Mouse (Mus musculus): ENCODE measurements around the gene Slc26a6. TPM values are rescaled to one million over a fixed set of nuclear protein-coding genes. Genes with fewer than 3 reads are reported as not detected.

The Slc26a6 gene
- polyA plus RNA-seq (2015; fragmentation: Nextera tagmentation; extraction: Ambion mirVana) = 12.7 and 13.8 TPM in 2 replicates

DNA sequence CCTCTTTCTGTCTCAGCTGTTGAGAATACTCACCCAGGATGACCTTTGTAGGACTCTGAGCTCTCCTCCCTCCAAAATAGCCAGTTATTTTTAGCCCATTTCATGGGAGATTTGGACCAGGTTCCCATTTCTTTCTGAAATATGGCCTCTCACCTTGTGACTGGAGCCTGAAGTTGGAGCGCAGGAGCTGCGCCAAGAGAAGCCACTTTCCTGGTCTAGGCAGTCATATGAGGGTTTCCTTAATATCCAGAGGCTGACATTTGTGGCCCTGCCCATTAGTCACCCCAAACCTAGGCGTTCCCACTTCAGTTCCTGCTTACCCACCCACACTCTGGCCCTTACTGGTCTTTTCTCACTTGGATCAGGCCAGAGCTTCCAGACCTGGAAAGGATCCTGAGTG is at the start of gene Slc26a6:
Slc26a6 (plus strand) TSS at position 308 of the 400 bp plus-strand sequence.
- H3K4me2 ChIP-seq = peak within 1 kb of the TSS; percentile 89
- peak within 1 kb of the TSS; percentile 80 for H3K4me3 ChIP-seq
- peak within 1 kb of the TSS; percentile 67 for H3K9ac ChIP-seq
- 83% methylated on average over 3 of the region's 3 CpGs for WGBS
- ATAC-seq (ENCODE audit: insufficient number of reproducible peaks, low FRiP score, low TSS enrichment, low read depth) = no peak
- H3K9me3 ChIP-seq = no peaks in the 10 kb centered on the region
- peaks cover 13% of the 10 kb centered on the region for H3K4me1 ChIP-seq
- peak within 1 kb of the TSS; percentile 87 for H3K27ac ChIP-seq
- no peaks in the 10 kb centered on the region for H3K27me3 ChIP-seq
- H3K36me3 ChIP-seq = peaks cover 16% of the 10 kb centered on the region

DNA sequence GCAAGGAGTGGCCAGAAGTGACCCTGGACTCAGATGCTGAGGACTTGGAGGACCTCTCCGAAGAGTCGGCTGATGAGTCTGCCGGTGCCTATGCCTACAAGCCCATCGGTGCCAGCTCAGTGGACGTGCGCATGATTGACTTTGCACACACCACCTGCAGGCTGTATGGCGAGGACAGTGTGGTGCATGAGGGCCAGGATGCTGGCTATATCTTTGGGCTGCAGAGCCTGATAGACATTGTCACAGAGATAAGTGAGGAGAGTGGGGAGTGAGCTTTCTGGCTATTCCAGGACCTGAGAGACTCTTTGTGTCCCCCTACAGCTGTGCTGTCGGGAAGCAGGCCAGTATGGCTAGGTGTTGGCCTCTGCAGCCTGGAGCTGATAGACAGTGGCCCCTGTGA is 47.3 kb upstream of the Slc26a6 start:
- Histone ChIP-seq H3K27ac (no peak overlapping the region), H3K9me3 (no peaks in the 10 kb centered on the region), H3K4me1 (peaks cover 17% of the 10 kb centered on the region), H3K9ac (no peak overlapping the region), H3K4me3 (no peak overlapping the region), H3K27me3 (no peaks in the 10 kb centered on the region), H3K36me3 (peaks cover 60% of the 10 kb centered on the region), H3K4me2 (no peak overlapping the region)
- ATAC-seq (ENCODE audit: insufficient number of reproducible peaks, low FRiP score, low TSS enrichment, low read depth) = no peak
- 93% methylated on average over 8 of the region's 8 CpGs for WGBS

DNA sequence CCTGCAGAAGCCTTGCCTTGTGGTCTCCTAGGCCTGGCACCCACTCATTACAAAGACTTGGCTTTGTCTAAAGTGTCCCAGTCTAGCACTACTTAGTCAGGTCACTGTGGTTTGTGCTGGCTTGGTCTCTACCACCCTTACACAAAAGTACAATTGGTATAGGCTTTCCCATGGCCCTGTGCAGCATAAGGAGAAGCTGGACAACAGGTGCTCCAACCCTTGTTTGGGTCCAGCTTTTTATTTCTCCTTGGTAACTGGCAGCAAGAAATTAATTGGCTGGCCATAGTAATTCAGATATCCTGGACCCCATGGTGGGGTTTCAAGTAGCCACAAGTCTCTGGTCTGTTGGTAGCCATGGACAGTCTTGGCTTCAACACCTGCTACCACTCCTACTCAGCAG is 46.7 kb upstream of the Slc26a6 start:
- H3K36me3 ChIP-seq = peaks cover 58% of the 10 kb centered on the region
- H3K27ac ChIP-seq = no peak overlapping the region

DNA sequence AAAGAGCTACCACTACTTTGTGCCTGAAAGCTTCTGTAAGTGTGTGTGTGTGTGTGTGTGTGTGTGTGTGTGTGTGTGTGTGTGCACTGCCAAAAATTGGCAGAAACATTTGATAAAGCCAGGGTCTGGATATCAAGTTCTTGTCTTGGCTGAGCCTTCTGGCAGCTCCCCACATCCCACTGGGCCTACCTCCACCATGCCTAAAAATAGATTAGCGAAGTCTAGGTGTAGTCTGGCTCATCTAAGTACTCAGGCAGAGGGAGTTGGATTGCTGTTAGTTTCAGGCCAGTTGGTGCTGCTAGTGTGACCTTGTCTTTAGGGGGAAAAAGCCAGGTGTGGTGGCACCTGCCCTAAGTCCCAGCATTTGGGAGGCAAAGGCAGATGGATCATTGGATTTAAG is 46.3 kb upstream of the Slc26a6 start:
- no peaks in the 10 kb centered on the region for H3K9me3 ChIP-seq
- H3K27me3 ChIP-seq = no peaks in the 10 kb centered on the region
- 81% methylated on average over 1 of the region's 1 CpGs for WGBS
- H3K4me3 ChIP-seq = no peak overlapping the region
- H3K27ac ChIP-seq = peak overlapping the region; percentile 23; the same call in 1 of the 2 replicates
- peaks cover 17% of the 10 kb centered on the region for H3K4me1 ChIP-seq
- peaks cover 58% of the 10 kb centered on the region for H3K36me3 ChIP-seq
- no peak overlapping the region for H3K4me2 ChIP-seq
- no peak overlapping the region for H3K9ac ChIP-seq
- no peak for ATAC-seq (ENCODE audit: insufficient number of reproducible peaks, low FRiP score, low TSS enrichment, low read depth)

More for the DNA sequence above, 46.7 kb upstream of the Slc26a6 start:
- H3K27me3 ChIP-seq = no peaks in the 10 kb centered on the region
- no peak for ATAC-seq (ENCODE audit: insufficient number of reproducible peaks, low FRiP score, low TSS enrichment, low read depth)
- no peak overlapping the region for H3K9ac ChIP-seq
- no peaks in the 10 kb centered on the region for H3K9me3 ChIP-seq
- H3K4me3 ChIP-seq = no peak overlapping the region
- H3K4me1 ChIP-seq = peaks cover 17% of the 10 kb centered on the region
- H3K4me2 ChIP-seq = no peak overlapping the region

DNA sequence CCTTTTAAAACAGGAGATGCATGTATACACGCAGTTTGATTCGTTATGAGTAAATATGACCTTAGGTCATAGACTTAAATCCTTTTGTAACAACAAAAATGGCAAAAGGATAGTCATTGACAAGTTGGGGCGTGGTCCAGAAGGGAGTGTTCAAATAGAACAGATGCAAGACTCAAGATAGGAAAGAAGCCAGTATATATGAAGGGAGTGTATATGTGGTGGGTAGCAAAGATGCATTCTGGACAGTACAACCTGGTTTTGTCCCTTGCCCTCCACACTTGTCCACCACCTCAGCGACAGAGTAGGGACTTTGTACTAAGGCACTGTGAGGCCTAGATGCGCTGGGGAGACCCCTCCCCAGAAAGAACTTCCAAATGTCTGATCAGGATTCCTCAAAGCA is 45.4 kb upstream of the Slc26a6 start:
- H3K36me3 ChIP-seq = peaks cover 58% of the 10 kb centered on the region
- WGBS = 72% methylated on average over 5 of the region's 5 CpGs

DNA sequence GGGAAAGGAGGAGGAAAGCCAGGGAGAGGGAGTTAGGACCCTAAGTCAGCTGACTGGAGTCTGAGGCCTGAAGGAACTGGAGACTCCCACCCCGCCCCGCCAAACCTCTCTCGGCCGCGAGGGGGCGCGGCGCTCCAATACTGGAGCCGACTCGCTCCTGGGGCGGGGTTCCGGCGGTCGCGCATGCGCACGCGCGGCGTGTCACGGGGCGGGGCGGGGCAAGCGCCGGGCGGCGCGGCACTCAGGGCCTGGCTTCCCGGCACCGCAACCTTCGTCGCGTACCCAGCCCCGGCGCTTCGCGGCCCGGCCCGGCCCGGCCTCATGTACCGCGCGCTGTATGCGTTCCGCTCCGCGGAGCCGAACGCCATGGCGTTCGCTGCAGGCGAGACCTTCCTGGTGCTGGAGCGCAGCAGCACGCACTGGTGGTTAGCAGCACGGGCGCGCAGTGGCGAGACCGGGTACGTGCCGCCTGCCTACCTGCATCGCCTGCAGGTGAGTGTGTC is 44.9 kb upstream of the Slc26a6 start, which contains the start of gene Nckipsd:
Nckipsd (plus strand) TSS at position 206 of the 503 bp plus-strand sequence.
- Histone ChIP-seq H3K36me3 (peaks cover 58% of the 10 kb centered on the region), H3K4me2 (peak within 1 kb of the TSS; percentile 88), H3K9ac (peak within 1 kb of the TSS; percentile 85), H3K9me3 (no peaks in the 10 kb centered on the region), H3K27me3 (no peaks in the 10 kb centered on the region), H3K4me3 (peak within 1 kb of the TSS; percentile 90), H3K4me1 (peaks cover 17% of the 10 kb centered on the region), H3K27ac (peak within 1 kb of the TSS; percentile 43; the same call in 1 of the 2 replicates)
- under 1% methylated on average over 61 of the region's 62 CpGs for WGBS
- peak; percentile 82 for ATAC-seq (ENCODE audit: insufficient number of reproducible peaks, low FRiP score, low TSS enrichment, low read depth)

More for the DNA sequence above, 45.4 kb upstream of the Slc26a6 start:
- Histone ChIP-seq H3K9ac (no peak overlapping the region), H3K27me3 (no peaks in the 10 kb centered on the region), H3K4me3 (peak overlapping the region; percentile 90; the same call in 1 of the 2 replicates), H3K27ac (peak overlapping the region; percentile 38; the same call in 1 of the 2 replicates), H3K9me3 (no peaks in the 10 kb centered on the region), H3K4me1 (peaks cover 17% of the 10 kb centered on the region), H3K4me2 (no peak overlapping the region)
- peak; percentile 9; the same call in 1 of the 2 replicates for ATAC-seq (ENCODE audit: insufficient number of reproducible peaks, low FRiP score, low TSS enrichment, low read depth)

DNA sequence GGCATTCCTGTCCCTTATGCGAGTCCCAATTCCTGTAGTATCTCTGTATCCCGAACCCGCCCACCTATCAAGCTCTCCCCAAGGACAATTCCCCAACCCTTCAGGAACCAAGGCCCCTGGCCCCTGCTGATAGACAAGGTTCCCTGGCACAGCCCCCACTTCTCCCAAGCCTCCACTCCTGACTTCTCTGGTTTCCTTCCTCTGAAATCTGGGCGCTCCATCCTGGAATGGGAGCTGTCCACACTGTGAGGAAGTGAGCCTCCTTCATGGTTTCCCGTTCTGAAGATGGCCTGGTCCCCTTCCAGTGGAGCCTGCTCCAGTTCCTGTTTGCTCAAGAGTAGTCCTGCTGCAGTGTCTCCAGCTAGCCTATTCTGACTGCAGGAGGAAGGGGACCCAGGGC is 43.9 kb upstream of the Slc26a6 start:
- Histone ChIP-seq H3K4me2 (peak overlapping the region; percentile 88), H3K27ac (no peak overlapping the region), H3K27me3 (no peaks in the 10 kb centered on the region), H3K9ac (no peak overlapping the region), H3K4me1 (peaks cover 17% of the 10 kb centered on the region), H3K36me3 (peaks cover 55% of the 10 kb centered on the region), H3K9me3 (no peaks in the 10 kb centered on the region), H3K4me3 (peak overlapping the region; percentile 90)
- ATAC-seq (ENCODE audit: insufficient number of reproducible peaks, low FRiP score, low TSS enrichment, low read depth) = no peak
- WGBS = 60% methylated on average over 5 of the region's 5 CpGs

DNA sequence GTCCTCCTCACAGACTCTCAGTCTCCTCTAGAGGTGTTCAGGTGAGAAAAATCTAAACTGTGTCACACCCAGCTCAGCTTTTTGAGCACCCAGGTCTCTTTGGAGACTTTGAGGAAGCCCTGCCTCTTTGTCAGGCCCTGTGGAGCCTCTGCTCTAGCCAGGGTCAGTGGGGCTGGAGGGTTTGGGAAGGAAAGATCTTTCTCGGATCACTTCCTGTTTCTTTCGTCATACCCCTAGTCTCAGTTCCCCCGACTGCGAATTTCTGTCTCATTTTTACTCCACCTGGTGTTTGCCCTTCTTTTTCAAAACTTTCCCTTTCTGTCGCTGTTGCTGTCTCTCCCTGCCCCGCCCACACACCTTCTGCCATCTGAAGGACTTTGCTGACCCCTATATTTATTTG is 43.4 kb upstream of the Slc26a6 start:
- Histone ChIP-seq H3K9me3 (no peaks in the 10 kb centered on the region), H3K27ac (no peak overlapping the region), H3K27me3 (no peaks in the 10 kb centered on the region), H3K36me3 (peaks cover 55% of the 10 kb centered on the region), H3K4me2 (no peak overlapping the region), H3K9ac (no peak overlapping the region), H3K4me3 (no peak overlapping the region), H3K4me1 (peaks cover 17% of the 10 kb centered on the region)
- no peak for ATAC-seq (ENCODE audit: insufficient number of reproducible peaks, low FRiP score, low TSS enrichment, low read depth)
- 85% methylated on average over 6 of the region's 6 CpGs for WGBS

DNA sequence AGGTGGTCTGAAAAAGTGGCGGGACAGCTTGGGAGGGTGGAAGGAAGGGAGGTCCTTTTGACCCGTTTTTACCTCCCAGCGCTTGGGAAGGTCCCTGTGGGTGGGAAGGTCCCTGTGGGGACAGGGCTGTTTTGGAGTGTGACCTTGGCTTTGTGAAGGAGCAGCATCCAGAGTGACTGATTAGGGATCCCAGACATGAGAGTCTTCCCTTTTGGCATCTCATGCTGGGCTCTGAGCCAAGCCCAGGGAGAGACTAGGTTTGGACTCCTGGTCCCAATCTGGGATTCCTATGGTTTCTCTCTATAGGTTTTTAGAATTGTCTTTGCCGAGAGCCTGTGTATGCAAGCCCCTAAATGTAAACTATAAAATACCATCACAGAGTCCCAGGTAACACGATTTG is 42.6 kb upstream of the Slc26a6 start:
- H3K36me3 ChIP-seq = peaks cover 55% of the 10 kb centered on the region
- H3K4me1 ChIP-seq = peaks cover 17% of the 10 kb centered on the region
- no peaks in the 10 kb centered on the region for H3K27me3 ChIP-seq
- WGBS = 84% methylated on average over 5 of the region's 5 CpGs
- H3K4me3 ChIP-seq = no peak overlapping the region
- H3K27ac ChIP-seq = no peak overlapping the region
- no peaks in the 10 kb centered on the region for H3K9me3 ChIP-seq
- H3K4me2 ChIP-seq = no peak overlapping the region
- no peak for ATAC-seq (ENCODE audit: insufficient number of reproducible peaks, low FRiP score, low TSS enrichment, low read depth)
- H3K9ac ChIP-seq = no peak overlapping the region

DNA sequence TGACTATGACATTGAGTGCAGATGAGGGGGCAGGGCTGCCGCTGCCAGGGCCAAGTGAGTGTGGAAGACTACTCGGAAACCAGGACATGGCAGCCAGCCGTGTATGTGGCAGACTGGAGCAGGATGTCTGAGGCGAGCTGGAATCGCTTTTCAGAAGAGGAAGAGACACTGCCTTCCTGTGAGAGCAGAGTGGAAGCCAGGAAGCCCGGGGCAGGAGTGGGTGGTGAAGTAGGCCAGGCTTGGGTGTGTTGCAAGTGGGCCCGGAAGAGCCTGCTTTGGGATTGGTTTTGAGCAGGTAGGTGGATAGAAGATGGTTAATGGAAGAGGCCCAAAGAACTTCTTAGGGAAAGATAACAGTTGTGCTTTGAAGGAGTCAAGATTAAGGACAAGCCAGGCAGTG is 37.5 kb upstream of the Slc26a6 start:
- Histone ChIP-seq H3K9me3 (no peaks in the 10 kb centered on the region), H3K4me1 (no peaks in the 10 kb centered on the region), H3K27me3 (peaks cover 5% of the 10 kb centered on the region; the same call in 1 of the 2 replicates), H3K4me3 (no peak overlapping the region), H3K4me2 (no peak overlapping the region), H3K36me3 (peaks cover 68% of the 10 kb centered on the region), H3K27ac (no peak overlapping the region), H3K9ac (no peak overlapping the region)
- no peak for ATAC-seq (ENCODE audit: insufficient number of reproducible peaks, low FRiP score, low TSS enrichment, low read depth)
- 83% methylated on average over 7 of the region's 7 CpGs for WGBS

DNA sequence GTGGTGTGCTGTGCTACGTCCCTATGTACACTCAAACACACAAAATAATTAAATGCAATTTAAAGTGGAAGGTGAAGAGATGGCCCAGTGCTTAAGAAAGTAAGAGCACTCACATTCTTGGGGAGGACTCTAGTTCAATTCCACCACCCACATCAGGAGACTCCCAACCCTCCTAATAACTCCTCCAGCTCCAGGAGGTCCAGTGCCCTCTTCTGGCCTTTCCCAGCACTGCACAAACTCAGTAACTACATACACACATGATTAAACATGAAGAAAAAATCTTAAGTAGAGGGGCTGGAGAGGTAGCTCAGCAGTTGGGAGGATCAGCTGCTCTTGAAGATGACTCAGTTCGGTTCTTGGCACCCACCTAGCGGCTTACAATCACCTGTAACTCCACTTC is 33.6 kb upstream of the Slc26a6 start:
- Histone ChIP-seq H3K9ac (no peak overlapping the region), H3K4me1 (no peaks in the 10 kb centered on the region), H3K9me3 (no peaks in the 10 kb centered on the region), H3K4me2 (no peak overlapping the region), H3K27me3 (peaks cover 21% of the 10 kb centered on the region), H3K4me3 (no peak overlapping the region), H3K36me3 (peaks cover 41% of the 10 kb centered on the region), H3K27ac (no peak overlapping the region)
- 62% methylated on average over 3 of the region's 3 CpGs for WGBS
- no peak for ATAC-seq (ENCODE audit: insufficient number of reproducible peaks, low FRiP score, low TSS enrichment, low read depth)

DNA sequence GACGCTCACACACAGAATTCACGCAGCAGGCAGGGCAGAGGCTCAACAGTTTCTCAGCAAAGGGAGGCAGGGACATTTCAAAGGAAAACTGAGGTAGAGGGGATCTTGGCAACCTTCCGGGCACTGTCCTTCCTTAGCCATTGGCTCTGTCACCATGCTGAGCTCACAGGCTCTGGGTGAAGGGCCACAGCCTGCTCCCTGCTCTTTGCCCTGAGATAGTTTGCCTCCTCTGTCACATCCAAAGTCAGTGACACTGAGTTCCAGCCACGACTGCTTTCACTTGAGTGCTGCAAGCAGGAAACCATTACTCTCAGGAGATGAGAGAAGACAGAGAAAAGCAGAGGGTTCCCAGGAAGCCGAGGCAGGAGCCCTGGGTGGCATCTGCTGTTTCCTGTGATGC is 33.0 kb upstream of the Slc26a6 start:
- ATAC-seq (ENCODE audit: insufficient number of reproducible peaks, low FRiP score, low TSS enrichment, low read depth) = no peak
- Histone ChIP-seq H3K4me1 (no peaks in the 10 kb centered on the region), H3K4me3 (no peak overlapping the region), H3K27ac (no peak overlapping the region), H3K9ac (no peak overlapping the region), H3K9me3 (no peaks in the 10 kb centered on the region), H3K4me2 (no peak overlapping the region), H3K36me3 (peaks cover 35% of the 10 kb centered on the region), H3K27me3 (peaks cover 27% of the 10 kb centered on the region)
- WGBS = 59% methylated on average over 5 of the region's 5 CpGs

All from limb, embryonic 15.5 days (tissue).